Mouse (Mus musculus): ENCODE measurements around the gene Olfr1375. TPM values are rescaled to one million over a fixed set of nuclear protein-coding genes. Genes with fewer than 3 reads are reported as not detected.
"Not testable (repeated sequence)": the region's sequence is repeated elsewhere in the genome, so short reads cannot be mapped to it uniquely, and the experiment has no call there.

The Olfr1375 gene
- total RNA-seq (2021), result not detected

GRCm38 (mm10) chr11:51047809-51048208 is at the start of gene Olfr1375:
Gene Olfr1375 (plus strand): TSS chr11:51048109.
- DNase-seq (ENCODE audit: low spot score); intact Hi-C loops (cut with DNase I): not testable (repeated sequence)

- no peak for DNase-seq (ENCODE audit: low spot score)
- intact Hi-C loops (cut with DNase I), result no loop called here
Measured at GRCm38 (mm10) chr11:51003296-51003695, 44.6 kb upstream of the Olfr1375 start, which contains the start of gene Olfr51. Gene Olfr51 (plus strand): TSS chr11:51003596.

- no peak for DNase-seq (ENCODE audit: low spot score)
- intact Hi-C loops (cut with DNase I), result no loop called here
Measured at GRCm38 (mm10) chr11:51011821-51012220, 36.1 kb upstream of the Olfr1375 start.

GRCm38 (mm10) chr11:51013936-51014335 is 34.0 kb upstream of the Olfr1375 start, which contains the start of gene Olfr54:
Gene Olfr54 (plus strand): TSS chr11:51014236.
- intact Hi-C loops (cut with DNase I), result no loop called here
- no peak for DNase-seq (ENCODE audit: low spot score)

- no peak for DNase-seq (ENCODE audit: low spot score)
- intact Hi-C loops (cut with DNase I), result no loop called here
Measured at GRCm38 (mm10) chr11:51016341-51016740, 31.6 kb upstream of the Olfr1375 start.

- intact Hi-C loops (cut with DNase I); DNase-seq (ENCODE audit: low spot score): not testable (repeated sequence)
Measured at GRCm38 (mm10) chr11:51026811-51027210, 21.1 kb upstream of the Olfr1375 start.

DNA sequence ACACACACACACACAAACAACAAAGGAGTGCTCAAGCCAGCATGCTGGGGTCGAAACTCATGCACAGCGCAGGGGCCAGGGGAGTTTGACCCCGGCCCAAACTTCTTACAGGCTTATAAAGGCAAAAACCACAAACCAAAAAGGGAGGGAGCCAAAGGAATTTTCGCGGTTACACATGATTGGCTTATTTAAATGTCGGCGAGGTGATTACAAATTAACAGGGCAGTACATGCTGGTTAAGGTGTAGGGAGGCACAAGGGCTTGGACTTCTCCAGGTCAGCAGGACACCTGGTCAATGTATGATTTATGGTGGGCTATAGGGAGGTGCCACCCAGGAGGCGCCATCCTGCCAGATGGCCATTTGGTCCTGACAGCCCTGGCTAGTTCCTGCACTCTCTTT is 18.5 kb upstream of the Olfr1375 start:
- intact Hi-C loops (cut with DNase I); DNase-seq (ENCODE audit: low spot score): not testable (repeated sequence)

DNA sequence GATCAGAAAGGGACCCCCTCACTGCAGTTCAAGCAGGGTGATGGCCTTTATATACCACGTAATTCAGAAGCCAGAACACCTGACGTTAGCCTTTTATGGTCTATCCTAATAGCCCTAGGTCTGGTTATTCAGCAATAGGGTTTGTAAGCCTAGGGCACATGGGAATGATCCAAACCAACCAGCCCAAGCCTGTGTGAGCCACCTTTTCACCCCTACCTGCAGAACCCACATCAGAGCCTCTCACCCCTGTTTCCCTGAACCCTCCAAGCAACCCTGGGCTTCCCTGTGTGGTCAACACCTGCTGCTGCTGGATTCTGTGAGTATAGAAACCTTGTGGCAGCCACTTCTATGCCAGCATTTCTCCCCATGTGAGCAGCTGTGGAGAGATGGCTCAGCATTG is 17.7 kb upstream of the Olfr1375 start:
- intact Hi-C loops (cut with DNase I), result no loop called here
- no peak for DNase-seq (ENCODE audit: low spot score)

- DNase-seq (ENCODE audit: low spot score), result no peak
- intact Hi-C loops (cut with DNase I), result loop anchor here (1.0 kb wide), 1 partner anchor 93 kb away; no protein-coding TSS in a partner anchor
Measured at GRCm38 (mm10) chr11:51032851-51033250, 15.1 kb upstream of the Olfr1375 start.

DNA sequence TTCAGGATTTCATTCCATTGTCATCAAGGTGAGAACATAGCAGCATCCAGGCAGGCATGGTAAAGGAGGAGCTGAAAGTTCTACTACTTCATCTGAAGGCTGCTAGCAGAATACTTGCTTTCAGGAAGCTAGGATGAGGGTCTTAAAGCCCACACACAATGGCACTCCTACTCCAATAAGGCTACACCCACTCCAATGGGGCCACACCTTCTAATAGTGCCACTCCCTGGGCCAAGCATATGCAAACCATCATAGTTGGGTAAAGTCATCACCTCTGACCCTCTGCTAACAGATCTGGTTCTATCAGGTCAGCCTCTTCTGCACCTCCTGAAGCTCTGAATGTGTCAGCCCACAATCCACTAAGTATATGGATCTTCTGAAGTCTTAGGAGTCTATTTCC is 13.8 kb upstream of the Olfr1375 start:
- intact Hi-C loops (cut with DNase I), result not testable (repeated sequence)

DNA sequence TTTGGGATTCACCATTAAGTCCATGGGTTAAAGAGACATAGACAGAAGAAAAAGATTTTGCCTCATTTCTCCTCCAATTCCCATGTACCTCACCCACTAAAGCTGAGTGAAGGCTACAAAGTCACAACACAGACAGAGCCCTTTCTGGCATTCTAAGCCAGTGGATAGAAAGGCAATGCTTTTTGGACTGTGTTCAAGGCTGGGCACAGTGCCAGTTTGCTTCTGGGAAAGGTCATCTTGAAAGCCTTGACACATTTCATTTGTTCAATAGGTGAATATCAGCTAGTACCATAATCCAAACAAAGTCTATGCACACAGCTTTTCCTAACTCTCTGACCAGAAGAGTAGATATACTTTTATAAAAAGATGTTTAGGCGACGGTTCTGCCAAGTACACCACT is 12.0 kb upstream of the Olfr1375 start:
- intact Hi-C loops (cut with DNase I), result no loop called here
- no peak for DNase-seq (ENCODE audit: low spot score)

More for the DNA sequence above, 13.8 kb upstream of the Olfr1375 start:
- DNase-seq (ENCODE audit: low spot score), result not testable (repeated sequence)

DNA sequence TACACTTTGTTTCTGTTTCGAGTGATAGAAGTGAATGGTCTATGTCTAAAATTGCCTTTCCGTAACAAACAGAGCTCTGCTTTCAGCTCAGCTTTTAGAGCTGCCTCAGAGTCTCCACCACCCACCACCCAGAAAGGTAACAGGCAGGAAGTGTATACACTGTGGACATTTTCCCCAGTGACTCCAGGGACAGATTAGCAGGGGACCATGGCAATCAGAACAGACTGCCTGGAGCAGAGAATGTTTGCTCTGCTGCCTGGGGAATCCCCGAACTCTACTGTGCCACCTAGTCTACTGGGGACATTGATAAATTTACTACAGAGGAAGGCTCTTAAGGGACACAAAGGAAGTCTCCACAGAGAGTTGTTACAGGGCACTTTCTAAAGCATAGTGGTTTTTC is 3.1 kb upstream of the Olfr1375 start:
- intact Hi-C loops (cut with DNase I); DNase-seq (ENCODE audit: low spot score): not testable (repeated sequence)

- DNase-seq (ENCODE audit: low spot score), result no peak
- intact Hi-C loops (cut with DNase I), result no loop called here
Measured at GRCm38 (mm10) chr11:51051678-51052077, 3.8 kb downstream of the Olfr1375 start.

DNA sequence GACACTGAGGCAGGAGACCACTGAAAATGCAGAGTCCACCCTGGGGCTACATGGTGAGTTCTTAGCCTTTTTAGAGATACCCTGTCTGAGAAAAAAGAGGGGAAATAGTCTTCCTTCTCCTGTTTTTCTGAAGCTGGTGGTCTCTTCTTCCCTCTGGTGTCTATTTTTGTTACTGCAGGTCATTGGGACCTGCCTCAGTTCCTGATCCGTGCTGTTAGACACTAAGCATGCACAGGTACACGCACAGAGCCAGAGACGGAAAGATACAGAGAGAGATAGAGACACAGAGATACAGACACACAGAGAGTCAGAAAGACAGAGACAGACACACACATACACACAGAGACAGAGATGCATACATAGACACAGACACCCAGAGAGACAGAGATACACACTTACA is 5.3 kb downstream of the Olfr1375 start:
- intact Hi-C loops (cut with DNase I), result no loop called here
- DNase-seq (ENCODE audit: low spot score), result no peak

DNA sequence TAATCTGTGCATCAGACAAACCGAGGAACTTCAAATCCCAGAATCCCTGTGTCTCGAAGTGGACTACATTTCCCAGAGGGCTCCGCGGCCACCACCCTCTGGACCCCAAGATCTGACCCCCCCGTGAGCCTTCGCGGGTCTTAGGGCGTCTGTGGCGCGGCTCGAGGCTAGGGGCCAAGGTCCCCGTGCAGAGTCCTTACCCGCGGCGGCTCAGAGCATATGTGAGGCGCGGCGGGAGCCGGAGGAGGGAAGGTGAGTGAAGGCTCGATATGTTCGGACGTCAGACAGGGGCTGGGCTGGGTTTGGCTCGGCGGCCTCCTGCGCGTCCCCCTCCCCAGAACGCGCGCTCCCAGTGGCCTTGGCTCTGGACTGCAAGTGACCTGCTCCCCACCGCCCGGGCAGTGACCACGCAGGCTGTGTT is 11.3 kb downstream of the Olfr1375 start, which contains the start of gene Zfp354a:
Gene Zfp354a, plus strand, starts transcription at position 107 of the 421 bp plus-strand sequence.
- peak; percentile 29 for DNase-seq (ENCODE audit: low spot score)
- intact Hi-C loops (cut with DNase I), result loop anchor here (5.0 kb wide), 1 partner anchor 232 kb away; the partner anchor contains the start of gene Zfp354c

GRCm38 (mm10) chr11:51059640-51060039 is 11.7 kb downstream of the Olfr1375 start:
- DNase-seq (ENCODE audit: low spot score), result no peak
- intact Hi-C loops (cut with DNase I), result loop anchor here (5.0 kb wide), 1 partner anchor 232 kb away; the partner anchor contains the start of gene Zfp354c

GRCm38 (mm10) chr11:51060981-51061380 is 13.1 kb downstream of the Olfr1375 start:
- DNase-seq (ENCODE audit: low spot score), result no peak
- intact Hi-C loops (cut with DNase I), result no loop called here

DNA sequence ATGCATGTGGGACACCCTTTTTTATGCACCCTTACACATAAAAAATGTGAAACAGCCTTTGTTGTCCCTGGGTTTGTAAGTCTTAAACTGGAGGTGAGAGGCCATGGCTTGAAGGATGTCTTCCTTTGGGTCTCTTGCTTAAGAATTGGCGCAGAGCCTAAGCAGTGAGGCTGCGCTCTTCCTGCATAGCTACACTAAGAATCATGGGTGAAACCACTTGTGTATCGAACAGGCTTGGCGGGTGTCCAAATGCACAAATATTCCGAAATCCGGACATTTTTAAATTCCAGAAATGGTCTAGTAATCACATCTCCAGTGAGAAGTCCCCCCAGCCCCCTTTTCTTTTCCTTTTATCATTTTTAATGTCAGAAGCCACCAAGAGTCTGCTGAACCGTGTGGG is 15.4 kb downstream of the Olfr1375 start:
- intact Hi-C loops (cut with DNase I), result no loop called here
- DNase-seq (ENCODE audit: low spot score), result no peak

DNA sequence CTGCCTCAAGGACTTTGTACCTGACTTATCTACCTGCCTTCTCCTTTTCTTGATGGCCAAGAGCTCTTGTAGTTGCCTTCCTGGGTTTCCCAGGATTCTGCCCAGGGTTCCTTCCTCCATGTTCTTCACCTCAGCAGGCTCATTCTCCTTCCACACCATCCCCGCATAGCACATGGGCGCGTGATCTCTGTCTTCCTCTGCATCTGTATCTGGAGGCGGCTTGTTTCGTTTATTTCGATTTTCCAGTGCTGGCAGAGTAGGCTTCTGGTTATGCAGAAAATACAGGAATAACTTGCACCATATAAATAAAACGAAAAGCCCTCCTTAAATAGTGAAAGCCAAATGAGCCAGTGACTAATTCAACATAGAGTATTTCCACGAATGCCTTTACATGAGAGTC is 15.9 kb downstream of the Olfr1375 start:
- DNase-seq (ENCODE audit: low spot score), result no peak
- intact Hi-C loops (cut with DNase I), result no loop called here

- DNase-seq (ENCODE audit: low spot score), result no peak
- intact Hi-C loops (cut with DNase I), result no loop called here
Measured at GRCm38 (mm10) chr11:51084527-51084926, 36.6 kb downstream of the Olfr1375 start.

GRCm38 (mm10) chr11:51085269-51085668 is 37.4 kb downstream of the Olfr1375 start:
- intact Hi-C loops (cut with DNase I), result no loop called here
- no peak for DNase-seq (ENCODE audit: low spot score)
